Mouse (Mus musculus): ENCODE data around the gene Mrpl55. TPM values are rescaled to one million over a fixed set of nuclear protein-coding genes. Genes with fewer than 3 reads are reported as not detected.

Mrpl55 gene
- polyA plus RNA-seq, 1 experiment from 2014 or later: 48.6 TPM

GRCm38 (mm10) chr11:59243856-59244255 lies 41.6 kb downstream of the Mrpl55 start:
- DNase-seq (ENCODE audit: low read depth, low spot score) (no peak), ATAC-seq (no peak)
- POLR2A ChIA-PET: interaction anchor here (0.6 kb wide), 1 partner anchor 10 kb away, joined by 3 read pairs; no protein-coding TSS in a partner anchor
- H3K27me3 ChIP-seq: peaks cover 7% of the 10 kb centered on the region
- CTCF ChIA-PET: no interaction called here
- TF ChIP-seq CTCF (IDR thresholded peaks at IDR 0.05): no peak
- in situ Hi-C loops (cut with MboI; ENCODE audit: low pct_unique_long_range_greater_than_20kb): no loop called here

GRCm38 (mm10) chr11:59248101-59248500 lies 45.8 kb downstream of the Mrpl55 start:
- no peak for ATAC-seq
- POLR2A ChIA-PET: no interaction called here
- CTCF ChIA-PET: no interaction called here
- DNase-seq (ENCODE audit: low read depth, low spot score): no peak
- TF ChIP-seq CTCF (IDR thresholded peaks at IDR 0.05): no peak
- H3K27me3 ChIP-seq: peaks cover 28% of the 10 kb centered on the region
- in situ Hi-C loops (cut with MboI; ENCODE audit: low pct_unique_long_range_greater_than_20kb): no loop called here

Other genes starting within 250 kb of the Mrpl55 start
- 20.9 TPM for gene Hist3h2a, start 247.8 kb upstream of the Mrpl55 start, polyA plus RNA-seq (2021)
- 0.26 TPM for gene Trim17, start 247.8 kb upstream of the Mrpl55 start, polyA plus RNA-seq (2021)
- 29.2 TPM for gene Trim11, start 224.4 kb upstream of the Mrpl55 start, polyA plus RNA-seq (2021)
- 0.06 TPM for gene Obscn, start 66.1 kb upstream of the Mrpl55 start, polyA plus RNA-seq (2021)
- gene Iba57, start 38.7 kb upstream of the Mrpl55 start, polyA plus RNA-seq (2021): 6.8 TPM
- gene Gjc2, start 19.3 kb upstream of the Mrpl55 start, polyA plus RNA-seq (2021): 0.13 TPM
- gene Guk1, start 10.3 kb upstream of the Mrpl55 start, polyA plus RNA-seq (2021): 78.7 TPM
- 24.6 TPM for gene 2310033P09Rik, start 5.8 kb downstream of the Mrpl55 start, polyA plus RNA-seq (2021)
- gene Arf1, start 25.8 kb downstream of the Mrpl55 start, polyA plus RNA-seq (2021): 522 TPM
- gene Wnt3a, start 88.3 kb downstream of the Mrpl55 start, polyA plus RNA-seq (2021): not detected
- gene Wnt9a, start 104.4 kb downstream of the Mrpl55 start, polyA plus RNA-seq (2021): 7.5 TPM
- gene Prss38, start 173.2 kb downstream of the Mrpl55 start, polyA plus RNA-seq (2021): not detected
- gene Jmjd4, start 247.6 kb downstream of the Mrpl55 start, polyA plus RNA-seq (2021): 13.8 TPM
- 142 TPM for gene Snap47, start 248.7 kb downstream of the Mrpl55 start, polyA plus RNA-seq (2021)

Measured in Patski (cell line).